13 mouse cellular contexts compared by ENCODE assay signal in the genomic region with DNA sequence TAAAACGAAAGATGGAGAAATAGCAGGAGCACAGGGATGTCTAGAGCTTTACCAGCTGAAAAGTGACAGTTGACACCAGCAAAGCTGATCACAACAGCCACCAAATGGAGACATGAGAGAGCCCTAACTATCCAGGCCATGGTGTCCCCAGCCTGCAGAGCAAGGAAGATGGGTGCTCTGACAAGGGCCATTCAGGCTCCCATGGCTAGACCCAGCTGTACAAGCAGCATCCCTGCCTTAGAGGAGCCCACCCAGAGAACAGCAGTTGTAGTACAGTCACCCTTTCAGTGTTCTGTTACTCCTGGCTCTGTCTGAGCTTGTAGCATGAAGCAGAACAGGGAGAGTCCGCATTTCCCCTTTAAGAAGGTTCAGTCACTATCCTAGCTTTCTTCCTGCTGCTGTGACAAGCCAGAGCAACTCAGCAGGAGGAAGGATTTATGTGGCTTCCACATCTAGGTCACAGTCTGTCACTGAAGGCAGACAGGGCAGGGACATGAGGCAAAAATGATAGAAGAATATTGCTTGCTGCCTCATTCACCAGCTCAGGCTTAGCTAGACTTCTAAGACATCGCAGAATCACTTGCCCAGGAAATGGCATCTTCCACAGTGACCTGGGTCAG. TPM values are rescaled to one million over a fixed set of nuclear protein-coding genes. Genes with fewer than 3 reads are reported as not detected.
DNase-seq lines count a peak whose midpoint lies in the region; ATAC-seq and TF ChIP-seq lines count a peak whose summit lies in the region.
"Had no signal": no experiment of that assay in that cellular context is flagged by ENCODE, and none has a peak within 500 bp of the region (broad histone marks: within the 10 kb centered on the region; RNA-seq: fewer than 3 reads in every experiment).

No protein-coding gene starts in this region.

- H3K4me3 ChIP-seq in liver, embryonic 13.5 days (replicated peaks): no peak overlapping the region
- H3K4me3 ChIP-seq in liver, postnatal 0 days (ENCODE audit: low read depth, low read length): no peak overlapping the region
- H3K4me3 ChIP-seq in megakaryocyte, embryonic 14.5 days (replicated peaks): peak overlapping the region; percentile 74
- H3K4me3 ChIP-seq: embryonic facial prominence, embryonic 12.5 days; kidney, embryonic 15.5 days; layer of hippocampus, adult 2 months had no signal

- ATAC-seq in liver, embryonic 13.5 days (ENCODE audit: low read depth): no peak
- ATAC-seq in liver, postnatal 0 days: no peak
- ATAC-seq: inflammation-experienced regulatory T-cells, adult 6 months had no signal

- DNase-seq in liver, embryonic 13.5 days: no peak
- DNase-seq in liver, postnatal 0 days: no peak
- DNase-seq in cerebellum, adult 11 months: peak; percentile 56
- DNase-seq in cerebellum, adult 9-10 months: peak; percentile 86
- DNase-seq in left cerebral cortex, adult 11 months (ENCODE audit: low spot score): no peak
- no peak for DNase-seq in thymus, postnatal 0 days (ENCODE audit: low spot score)
- DNase-seq: right cerebral cortex, adult 18-20 months; thymus, adult 2 months had no signal

- H3K9ac ChIP-seq in liver, embryonic 13.5 days: peak overlapping the region; percentile 27
- no peak overlapping the region for H3K9ac ChIP-seq in liver, postnatal 0 days (replicated peaks)
- H3K9ac ChIP-seq: embryonic facial prominence, embryonic 12.5 days; kidney, embryonic 15.5 days had no signal

- H3K27ac ChIP-seq in liver, embryonic 13.5 days: peak overlapping the region; percentile 31; the same call in 1 of the 2 replicates
- H3K27ac ChIP-seq in liver, postnatal 0 days (ENCODE audit: low read depth): no peak overlapping the region; the same call in 1 of the 2 replicates
- H3K27ac ChIP-seq: embryonic facial prominence, embryonic 12.5 days; kidney, embryonic 15.5 days; layer of hippocampus, adult 2 months had no signal

- H3K36me3 ChIP-seq in liver, embryonic 13.5 days: no peaks in the 10 kb centered on the region
- H3K36me3 ChIP-seq in liver, postnatal 0 days (replicated peaks; ENCODE audit: insufficient read depth, low read length): no peaks in the 10 kb centered on the region
- H3K36me3 ChIP-seq in megakaryocyte, embryonic 14.5 days (replicated peaks; ENCODE audit: low read length): no peaks in the 10 kb centered on the region
- H3K36me3 ChIP-seq: embryonic facial prominence, embryonic 12.5 days; kidney, embryonic 15.5 days had no signal

- TF ChIP-seq CTCF in liver, postnatal 0 days (IDR thresholded peaks at IDR 0.05; ENCODE audit: low read depth): no peak

- WGBS in liver, embryonic 13.5 days (ENCODE audit: insufficient replicate concordance): 79% methylated on average over 3 of the region's 3 CpGs
- 72% methylated on average over 3 of the region's 3 CpGs for WGBS in liver, postnatal 0 days (ENCODE audit: insufficient replicate concordance)

- H3K27me3 ChIP-seq in liver, embryonic 13.5 days: no peaks in the 10 kb centered on the region
- H3K27me3 ChIP-seq in liver, postnatal 0 days (ENCODE audit: insufficient read depth, low read length): no peaks in the 10 kb centered on the region
- H3K27me3 ChIP-seq in megakaryocyte, embryonic 14.5 days (replicated peaks): no peaks in the 10 kb centered on the region
- H3K27me3 ChIP-seq: embryonic facial prominence, embryonic 12.5 days; kidney, embryonic 15.5 days had no signal

- no peak overlapping the region for H3K4me2 ChIP-seq in liver, embryonic 13.5 days
- no peak overlapping the region for H3K4me2 ChIP-seq in liver, postnatal 0 days (ENCODE audit: low read depth, low read length)
- H3K4me2 ChIP-seq: embryonic facial prominence, embryonic 12.5 days; kidney, embryonic 15.5 days had no signal

- peaks cover 44% of the 10 kb centered on the region for H3K4me1 ChIP-seq in liver, embryonic 13.5 days (replicated peaks)
- H3K4me1 ChIP-seq in liver, postnatal 0 days (ENCODE audit: insufficient read depth): peaks cover 31% of the 10 kb centered on the region
- peaks cover 95% of the 10 kb centered on the region for H3K4me1 ChIP-seq in megakaryocyte, embryonic 14.5 days
- H3K4me1 ChIP-seq: kidney, embryonic 15.5 days had no signal

- no peak for TF ChIP-seq EP300 in liver, postnatal 0 days (IDR thresholded peaks at IDR 0.05; ENCODE audit: low read depth)

- H3K9me3 ChIP-seq in liver, embryonic 13.5 days (replicated peaks): no peaks in the 10 kb centered on the region
- H3K9me3 ChIP-seq in liver, postnatal 0 days (ENCODE audit: low read length): no peaks in the 10 kb centered on the region
- no peaks in the 10 kb centered on the region for H3K9me3 ChIP-seq in megakaryocyte, embryonic 14.5 days
- H3K9me3 ChIP-seq: embryonic facial prominence, embryonic 12.5 days; kidney, embryonic 15.5 days had no signal

RNA-seq across cellular contexts. Expression of a gene that starts 21.7 kb away (rescaled TPM):
- polyA plus RNA-seq in liver, embryonic 13.5 days (2015; fragmentation: Nextera tagmentation; extraction: Ambion mirVana): 14.3 and 21.6 TPM in 2 replicates
- polyA plus RNA-seq in liver, postnatal 0 days (2015; fragmentation: Nextera tagmentation; extraction: Ambion mirVana): 7.0 and 10.0 TPM in 2 replicates
- polyA plus RNA-seq in megakaryocyte, embryonic 14.5 days (2012; ENCODE audit: insufficient read depth, low replicate concordance): 3.9 and 4.8 TPM in 2 replicates
- 3.8 and 4.9 TPM in 2 replicates for polyA plus RNA-seq in thymus, postnatal 0 days (2015; fragmentation: Nextera tagmentation; extraction: Ambion mirVana)

Comparison
In these comparisons a context has a peak if more than half of its experiments do, and no peak if none do; other contexts are left out.
1. DNase-seq: peak in cerebellum, adult 11 months (single experiment) and cerebellum, adult 9-10 months (single experiment); none in liver, embryonic 13.5 days (single experiment), liver, postnatal 0 days (single experiment), left cerebral cortex, adult 11 months (single experiment) and thymus, postnatal 0 days (single experiment).